Mouse (Mus musculus): ENCODE measurements around the gene Dtd2. TPM values are rescaled to one million over a fixed set of nuclear protein-coding genes. Genes with fewer than 3 reads are reported as not detected.
A peak's percentile ranks its signal among the peaks of the same experiment; 100 is the strongest.

Gene Dtd2
- polyA plus RNA-seq, 1 experiment from 2014 or later = 20.2 TPM

- no peak for ATAC-seq
- H3K4me1 ChIP-seq = peaks cover 8% of the 10 kb centered on the region
- no peak overlapping the region for H3K9ac ChIP-seq
- no peaks in the 10 kb centered on the region for H3K9me3 ChIP-seq (replicated peaks)
- no peak overlapping the region for H3K4me2 ChIP-seq
- H3K36me3 ChIP-seq = no peaks in the 10 kb centered on the region
- H3K27ac ChIP-seq = no peak overlapping the region
- WGBS (ENCODE audit: insufficient replicate concordance) = 62% methylated on average over 2 of the region's 2 CpGs
- no peak overlapping the region for H3K4me3 ChIP-seq
- no peaks in the 10 kb centered on the region; the same call in 1 of the 2 replicates for H3K27me3 ChIP-seq (replicated peaks)
These were observed 4.3 kb upstream of the Dtd2 start for GRCm38 (mm10) chr12:52010630-52010961.

GRCm38 (mm10) chr12:52009928-52010629 lies 3.8 kb upstream of the Dtd2 start:
- H3K9me3 ChIP-seq (replicated peaks) = no peaks in the 10 kb centered on the region
- ATAC-seq = no peak
- H3K27ac ChIP-seq = no peak overlapping the region
- H3K36me3 ChIP-seq = no peaks in the 10 kb centered on the region
- no peak overlapping the region for H3K9ac ChIP-seq
- peaks cover 13% of the 10 kb centered on the region for H3K4me1 ChIP-seq
- no peaks in the 10 kb centered on the region; the same call in 1 of the 2 replicates for H3K27me3 ChIP-seq (replicated peaks)
- WGBS (ENCODE audit: insufficient replicate concordance) = 62% methylated on average over 15 of the region's 15 CpGs
- H3K4me2 ChIP-seq = no peak overlapping the region
- H3K4me3 ChIP-seq = no peak overlapping the region

GRCm38 (mm10) chr12:52006633-52006994 lies 313 bp upstream of the Dtd2 start:
- H3K9me3 ChIP-seq (replicated peaks) = no peaks in the 10 kb centered on the region
- H3K4me3 ChIP-seq = peak overlapping the region; percentile 77
- WGBS (ENCODE audit: insufficient replicate concordance) = 33% methylated on average over 5 of the region's 5 CpGs
- no peak overlapping the region for H3K27ac ChIP-seq
- peak overlapping the region; percentile 82 for H3K4me2 ChIP-seq
- peak overlapping the region; percentile 85; the same call in 1 of the 2 replicates for H3K9ac ChIP-seq
- peak; percentile 57 for ATAC-seq
- H3K4me1 ChIP-seq = peaks cover 24% of the 10 kb centered on the region
- H3K27me3 ChIP-seq (replicated peaks) = no peaks in the 10 kb centered on the region; the same call in 1 of the 2 replicates
- peaks cover 16% of the 10 kb centered on the region for H3K36me3 ChIP-seq

- Histone ChIP-seq H3K27me3 (replicated peaks) (no peaks in the 10 kb centered on the region), H3K4me1 (peaks cover 45% of the 10 kb centered on the region), H3K36me3 (peaks cover 34% of the 10 kb centered on the region), H3K27ac (no peak overlapping the region), H3K4me3 (no peak overlapping the region), H3K9me3 (replicated peaks) (no peaks in the 10 kb centered on the region), H3K9ac (no peak overlapping the region), H3K4me2 (no peak overlapping the region)
- 75% methylated on average over 3 of the region's 3 CpGs for WGBS (ENCODE audit: insufficient replicate concordance)
- ATAC-seq = no peak
These were observed 3.6 kb downstream of the Dtd2 start for GRCm38 (mm10) chr12:52002746-52003145.

- Histone ChIP-seq H3K4me2 (no peak overlapping the region), H3K27me3 (replicated peaks) (no peaks in the 10 kb centered on the region), H3K36me3 (peaks cover 44% of the 10 kb centered on the region), H3K27ac (no peak overlapping the region), H3K4me3 (no peak overlapping the region), H3K9me3 (replicated peaks) (no peaks in the 10 kb centered on the region), H3K4me1 (peaks cover 44% of the 10 kb centered on the region), H3K9ac (no peak overlapping the region)
- no peak for ATAC-seq
- WGBS (ENCODE audit: insufficient replicate concordance) = 24% methylated on average over 4 of the region's 4 CpGs
These were observed 4.8 kb downstream of the Dtd2 start for GRCm38 (mm10) chr12:52001544-52001943.

GRCm38 (mm10) chr12:51998366-51998932 lies 7.9 kb downstream of the Dtd2 start:
- Histone ChIP-seq H3K4me3 (no peak overlapping the region), H3K36me3 (peaks cover 63% of the 10 kb centered on the region), H3K27ac (peak overlapping the region; percentile 79), H3K27me3 (replicated peaks) (no peaks in the 10 kb centered on the region), H3K9me3 (replicated peaks) (no peaks in the 10 kb centered on the region), H3K9ac (no peak overlapping the region), H3K4me2 (peak overlapping the region; percentile 42), H3K4me1 (peaks cover 24% of the 10 kb centered on the region)
- WGBS (ENCODE audit: insufficient replicate concordance) = 42% methylated on average over 9 of the region's 9 CpGs
- peak; percentile 80 for ATAC-seq

- H3K27me3 ChIP-seq (replicated peaks) = no peaks in the 10 kb centered on the region
- H3K4me2 ChIP-seq = no peak overlapping the region
- ATAC-seq = no peak
- H3K9ac ChIP-seq = no peak overlapping the region
- 80% methylated on average over 1 of the region's 1 CpGs for WGBS (ENCODE audit: insufficient replicate concordance)
- no peak overlapping the region for H3K27ac ChIP-seq
- H3K36me3 ChIP-seq = peaks cover 55% of the 10 kb centered on the region
- no peak overlapping the region for H3K4me3 ChIP-seq
- H3K4me1 ChIP-seq = peaks cover 20% of the 10 kb centered on the region
- H3K9me3 ChIP-seq (replicated peaks) = no peaks in the 10 kb centered on the region
These were observed 10.4 kb downstream of the Dtd2 start for GRCm38 (mm10) chr12:51995738-51996536.

- Histone ChIP-seq H3K27me3 (replicated peaks) (no peaks in the 10 kb centered on the region), H3K4me2 (no peak overlapping the region), H3K4me3 (no peak overlapping the region), H3K36me3 (peaks cover 19% of the 10 kb centered on the region), H3K27ac (no peak overlapping the region), H3K9ac (no peak overlapping the region), H3K9me3 (replicated peaks) (no peaks in the 10 kb centered on the region), H3K4me1 (no peaks in the 10 kb centered on the region)
- ATAC-seq = no peak
- WGBS (ENCODE audit: insufficient replicate concordance) = 65% methylated on average over 2 of the region's 2 CpGs
These were observed 15.7 kb downstream of the Dtd2 start for GRCm38 (mm10) chr12:51990629-51991028.

GRCm38 (mm10) chr12:51988536-51988935 lies 17.8 kb downstream of the Dtd2 start:
- H3K4me1 ChIP-seq = no peaks in the 10 kb centered on the region
- H3K4me2 ChIP-seq = no peak overlapping the region
- no peak overlapping the region for H3K9ac ChIP-seq
- WGBS (ENCODE audit: insufficient replicate concordance) = 72% methylated on average over 5 of the region's 5 CpGs
- H3K27me3 ChIP-seq (replicated peaks) = no peaks in the 10 kb centered on the region
- no peaks in the 10 kb centered on the region for H3K36me3 ChIP-seq
- no peaks in the 10 kb centered on the region for H3K9me3 ChIP-seq (replicated peaks)
- no peak for ATAC-seq
- H3K4me3 ChIP-seq = no peak overlapping the region
- no peak overlapping the region for H3K27ac ChIP-seq

GRCm38 (mm10) chr12:51985826-51986225 lies 20.5 kb downstream of the Dtd2 start:
- Histone ChIP-seq H3K27me3 (replicated peaks) (no peaks in the 10 kb centered on the region), H3K36me3 (no peaks in the 10 kb centered on the region), H3K4me1 (no peaks in the 10 kb centered on the region), H3K9me3 (replicated peaks) (no peaks in the 10 kb centered on the region), H3K27ac (no peak overlapping the region), H3K4me2 (no peak overlapping the region), H3K4me3 (no peak overlapping the region), H3K9ac (no peak overlapping the region)
- WGBS (ENCODE audit: insufficient replicate concordance) = 66% methylated on average over 4 of the region's 4 CpGs
- ATAC-seq = no peak

- Histone ChIP-seq H3K4me1 (no peaks in the 10 kb centered on the region), H3K27me3 (replicated peaks) (no peaks in the 10 kb centered on the region), H3K9ac (no peak overlapping the region), H3K27ac (no peak overlapping the region), H3K4me2 (no peak overlapping the region), H3K9me3 (replicated peaks) (no peaks in the 10 kb centered on the region), H3K36me3 (no peaks in the 10 kb centered on the region), H3K4me3 (no peak overlapping the region)
- no peak for ATAC-seq
- WGBS (ENCODE audit: insufficient replicate concordance) = 33% methylated on average over 3 of the region's 3 CpGs
These were observed 21.0 kb downstream of the Dtd2 start for GRCm38 (mm10) chr12:51985163-51985748.

- Histone ChIP-seq H3K9ac (no peak overlapping the region), H3K4me3 (no peak overlapping the region), H3K4me2 (no peak overlapping the region), H3K36me3 (no peaks in the 10 kb centered on the region), H3K27me3 (replicated peaks) (no peaks in the 10 kb centered on the region), H3K27ac (no peak overlapping the region), H3K9me3 (replicated peaks) (no peaks in the 10 kb centered on the region), H3K4me1 (no peaks in the 10 kb centered on the region)
- ATAC-seq = no peak
- WGBS (ENCODE audit: insufficient replicate concordance) = 68% methylated on average over 1 of the region's 1 CpGs
These were observed 22.7 kb downstream of the Dtd2 start for GRCm38 (mm10) chr12:51983625-51984024.
